Mouse (Mus musculus): Measurements from ENCODE around the gene Adamts2.

Adamts2 gene

GRCm38 (mm10) chr11:50739453-50739852, 137.6 kb downstream of the Adamts2 start:
- no peak for DNase-seq

- no peak for DNase-seq
Observed at GRCm38 (mm10) chr11:50742146-50742545, 140.3 kb downstream of the Adamts2 start.

- DNase-seq, result no peak
Observed at GRCm38 (mm10) chr11:50744971-50745370, 143.1 kb downstream of the Adamts2 start.

GRCm38 (mm10) chr11:50746508-50746907, 144.6 kb downstream of the Adamts2 start:
- no peak for DNase-seq

- DNase-seq, result no peak
Observed at GRCm38 (mm10) chr11:50750983-50751585, 149.2 kb downstream of the Adamts2 start.

GRCm38 (mm10) chr11:50757741-50758140, 155.9 kb downstream of the Adamts2 start:
- DNase-seq, result no peak

GRCm38 (mm10) chr11:50766461-50766860, 164.6 kb downstream of the Adamts2 start:
- DNase-seq, result no peak

GRCm38 (mm10) chr11:50767039-50767438, 165.2 kb downstream of the Adamts2 start:
- DNase-seq, result peak; percentile 62 to 63

- DNase-seq, result peak; percentile 88 to 93
Observed at GRCm38 (mm10) chr11:50768995-50769749, 167.3 kb downstream of the Adamts2 start.

- DNase-seq, result no peak
Observed at GRCm38 (mm10) chr11:50771006-50771405, 169.1 kb downstream of the Adamts2 start.

- DNase-seq, result no peak
Observed at GRCm38 (mm10) chr11:50797674-50798073, 195.8 kb downstream of the Adamts2 start.

GRCm38 (mm10) chr11:50798836-50799235, 197.0 kb downstream of the Adamts2 start:
- DNase-seq, result no peak

- DNase-seq, result no peak
Observed at GRCm38 (mm10) chr11:50814233-50814632, 212.3 kb downstream of the Adamts2 start.

GRCm38 (mm10) chr11:50826214-50826613, 224.3 kb downstream of the Adamts2 start:
- no peak for DNase-seq

- peak; percentile 87 for DNase-seq
Observed at GRCm38 (mm10) chr11:50827010-50827953, 225.4 kb downstream of the Adamts2 start, which contains the start of gene Zfp354c. Zfp354c (minus strand) TSS chr11:50827724.

GRCm38 (mm10) chr11:50835727-50836126, 233.8 kb downstream of the Adamts2 start:
- no peak for DNase-seq

- DNase-seq, result peak; percentile 99
Observed at GRCm38 (mm10) chr11:50841023-50841735, 239.3 kb downstream of the Adamts2 start, which contains the start of gene Zfp879. Zfp879 (minus strand) TSS chr11:50841552.

- no peak for DNase-seq
Observed at GRCm38 (mm10) chr11:50845951-50846350, 244.1 kb downstream of the Adamts2 start.

GRCm38 (mm10) chr11:50847047-50847446, 245.2 kb downstream of the Adamts2 start:
- no peak for DNase-seq

GRCm38 (mm10) chr11:50848520-50849137, 246.7 kb downstream of the Adamts2 start:
- DNase-seq, result no peak

- no peak for DNase-seq
Observed at GRCm38 (mm10) chr11:50849310-50849709, 247.4 kb downstream of the Adamts2 start.
